Mouse (Mus musculus) hindbrain, embryonic 13.5 days (tissue): Measurements from ENCODE around the gene Arl13a. TPM values are rescaled to one million over a fixed set of nuclear protein-coding genes. Genes with fewer than 3 reads are reported as not detected.

Experiments used
- ATAC-seq: fragments of 200-750 bp; cut with Nextera tagmentation; 2 replicates; pipeline ENCODE4 v1.8.0; 2017; ENCODE audit warnings: moderate TSS enrichment; ENCODE audit not compliant: low FRiP score
- H3K27ac ChIP-seq: fragments of 300-500 bp; sonication (generic); 2 replicates; pipeline ENCODE4 v1.5.1; 2015; ENCODE audit warnings: inconsistent platforms, mild to moderate bottlenecking, moderate library complexity
- H3K27me3 ChIP-seq: fragments of 300-500 bp; sonication (generic); 2 replicates; pipeline ENCODE4 v1.6.1; 2015; ENCODE audit warnings: mild to moderate bottlenecking, inconsistent platforms
- H3K36me3 ChIP-seq: fragments of 300-500 bp; sonication (generic); 2 replicates; pipeline ENCODE4 v1.6.1; 2015; ENCODE audit warnings: mild to moderate bottlenecking, inconsistent platforms
- H3K4me1 ChIP-seq: fragments of 300-500 bp; sonication (generic); replicated peaks from 2 replicates; pipeline ENCODE4 v1.6.1; 2015; ENCODE audit warnings: inconsistent platforms
- H3K4me2 ChIP-seq: fragments of 300-500 bp; sonication (generic); 2 replicates; pipeline ENCODE4 v1.6.1; 2015; ENCODE audit warnings: inconsistent platforms, mild to moderate bottlenecking, moderate library complexity
- H3K4me3 ChIP-seq: fragments of 300-500 bp; sonication (generic); 2 replicates; pipeline ENCODE4 v1.5.1; 2015; ENCODE audit warnings: mild to moderate bottlenecking, inconsistent platforms
- H3K9ac ChIP-seq: fragments of 300-500 bp; sonication (generic); 2 replicates; pipeline ENCODE4 v1.6.1; 2015; ENCODE audit warnings: mild to moderate bottlenecking, inconsistent platforms
- H3K9me3 ChIP-seq: fragments of 300-500 bp; sonication (generic); 2 replicates; pipeline ENCODE4 v1.6.1; 2016; ENCODE audit warnings: inconsistent platforms
- WGBS: fragments of 180-500 bp; shearing (Covaris S2); methylation state at CpG from one replicate; pipeline ENCODE4 v1.1.7; 2015; 5-methylcytosine and 5-hydroxymethylcytosine counted together
- polyA plus RNA-seq: library from polyadenylated mRNA; unstranded; fragments of >200 nt; fragmentation: Nextera tagmentation; extraction: Ambion mirVana; gene quantifications from 2 replicates; pipeline ENCODE4 v1.2.1, GENCODE M21; 2015

The Arl13a gene
- polyA plus RNA-seq, 1 experiment from 2014 or later, result not detected

DNA sequence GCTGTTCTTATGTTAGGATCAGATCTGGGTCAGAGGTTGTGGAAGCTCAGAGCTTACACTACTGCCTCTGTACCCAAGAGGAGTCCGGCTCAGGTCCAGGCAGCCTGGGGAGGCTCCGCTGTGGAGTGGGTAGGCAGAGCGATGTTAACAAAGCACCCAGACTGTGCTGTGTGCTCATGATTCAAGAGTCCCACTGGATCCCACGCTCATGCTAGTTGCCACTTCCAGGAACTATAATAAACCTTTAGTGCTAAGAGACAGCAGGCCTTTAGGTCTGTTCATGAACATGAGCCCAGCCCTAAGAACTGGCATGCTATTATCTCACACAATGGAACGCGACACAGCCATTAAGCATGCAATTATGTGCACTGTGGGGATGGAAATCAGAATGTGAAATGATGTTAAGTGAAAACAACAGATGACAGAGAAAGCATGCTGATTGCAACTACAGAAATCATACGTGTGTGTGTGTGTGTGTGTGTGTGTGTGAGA, 23.9 kb downstream of the Arl13a start:
- no peaks in the 10 kb centered on the region for H3K9me3 ChIP-seq
- 54% methylated on average over 7 of the region's 7 CpGs for WGBS
- no peak overlapping the region for H3K9ac ChIP-seq
- H3K4me2 ChIP-seq, result no peak overlapping the region
- no peak overlapping the region for H3K4me3 ChIP-seq
- ATAC-seq, result no peak
- H3K36me3 ChIP-seq, result no peaks in the 10 kb centered on the region
- no peaks in the 10 kb centered on the region for H3K4me1 ChIP-seq
- no peaks in the 10 kb centered on the region for H3K27me3 ChIP-seq
- no peak overlapping the region for H3K27ac ChIP-seq

DNA sequence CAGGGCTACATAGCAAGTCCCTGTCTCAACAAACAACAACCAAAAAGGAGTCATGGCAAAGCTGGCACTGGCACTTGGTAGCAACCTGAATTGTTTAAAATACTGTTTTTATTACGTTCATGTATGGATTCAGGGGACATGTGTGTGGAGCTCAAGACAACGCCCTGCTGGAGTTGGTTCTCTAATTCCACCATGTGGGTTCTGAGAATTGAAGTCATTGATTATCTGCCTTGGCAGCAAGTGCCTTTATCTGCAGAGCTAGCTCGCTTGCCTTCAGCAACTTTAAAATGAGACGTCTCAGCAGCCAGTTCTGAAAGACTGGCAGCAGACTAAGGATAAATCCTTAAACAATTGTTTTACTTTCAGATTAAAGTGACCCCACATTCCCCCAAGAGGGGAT, 30.9 kb downstream of the Arl13a start:
- H3K4me1 ChIP-seq, result no peaks in the 10 kb centered on the region; the same call in 1 of the 2 replicates
- H3K4me3 ChIP-seq, result no peak overlapping the region
- 56% methylated on average over 4 of the region's 4 CpGs for WGBS
- no peak overlapping the region for H3K4me2 ChIP-seq
- no peak for ATAC-seq
- no peaks in the 10 kb centered on the region for H3K9me3 ChIP-seq
- no peak overlapping the region for H3K9ac ChIP-seq
- no peak overlapping the region for H3K27ac ChIP-seq
- no peaks in the 10 kb centered on the region for H3K36me3 ChIP-seq
- no peaks in the 10 kb centered on the region for H3K27me3 ChIP-seq

DNA sequence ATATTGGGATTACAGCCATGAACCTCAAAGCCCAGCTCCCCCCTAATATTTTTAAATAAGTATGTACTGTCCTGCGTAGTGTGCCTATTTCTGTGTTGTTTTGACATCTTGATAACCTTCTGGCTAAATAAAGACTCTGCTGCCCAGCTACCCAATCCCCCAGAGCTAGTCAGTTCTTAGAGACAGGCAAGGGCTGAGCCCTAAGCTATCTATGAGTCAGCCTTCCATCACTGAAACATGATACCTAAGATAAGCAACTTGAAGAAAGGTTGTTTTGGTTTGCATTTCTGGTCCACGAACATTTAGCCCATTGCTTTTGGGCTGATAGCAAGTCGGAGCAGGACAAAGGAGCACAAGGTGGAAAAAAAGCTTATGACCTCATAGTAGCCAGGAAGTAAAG, 33.3 kb downstream of the Arl13a start:
- 72% methylated on average over 3 of the region's 3 CpGs for WGBS
- Histone ChIP-seq H3K27ac (no peak overlapping the region), H3K9me3 (no peaks in the 10 kb centered on the region), H3K27me3 (0 out of 2 replicates have a peak, but pooled peaks cover 4% of the 10 kb centered on the region), H3K4me3 (no peak overlapping the region), H3K9ac (no peak overlapping the region), H3K4me1 (no peaks in the 10 kb centered on the region; the same call in 1 of the 2 replicates), H3K36me3 (no peaks in the 10 kb centered on the region), H3K4me2 (no peak overlapping the region)
- no peak for ATAC-seq

DNA sequence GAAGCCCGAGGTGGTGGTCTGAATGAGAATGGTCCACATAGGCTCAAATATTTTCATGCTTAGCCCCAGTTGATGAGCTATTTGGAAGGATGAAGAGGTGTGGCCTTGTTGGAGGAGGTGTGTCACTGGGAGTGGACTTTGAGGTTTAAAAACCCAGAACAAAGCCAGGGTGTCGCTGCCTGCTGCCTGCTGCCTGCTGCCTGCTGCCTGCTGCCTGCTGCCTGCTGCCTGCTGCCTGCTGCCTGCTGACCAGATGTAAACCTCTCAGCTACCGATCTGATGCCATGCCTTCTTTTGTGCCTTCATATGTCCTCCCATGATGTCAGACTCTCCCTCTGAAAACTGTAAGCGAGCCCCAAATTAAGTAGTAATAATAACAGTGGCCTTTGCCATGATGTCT, 34.6 kb downstream of the Arl13a start, which contains the start of gene Nox1:
TSS of gene Nox1 (minus strand) at position 101 of the 400 bp plus-strand sequence.
- Histone ChIP-seq H3K4me2 (no peak within 1 kb of the TSS), H3K27me3 (0 out of 2 replicates have a peak, but pooled peaks cover 4% of the 10 kb centered on the region), H3K4me1 (no peaks in the 10 kb centered on the region; the same call in 1 of the 2 replicates), H3K27ac (no peak within 1 kb of the TSS), H3K9ac (no peak within 1 kb of the TSS), H3K9me3 (no peaks in the 10 kb centered on the region), H3K4me3 (no peak within 1 kb of the TSS), H3K36me3 (no peaks in the 10 kb centered on the region)
- no peak for ATAC-seq
- 59% methylated on average over 4 of the region's 4 CpGs for WGBS

DNA sequence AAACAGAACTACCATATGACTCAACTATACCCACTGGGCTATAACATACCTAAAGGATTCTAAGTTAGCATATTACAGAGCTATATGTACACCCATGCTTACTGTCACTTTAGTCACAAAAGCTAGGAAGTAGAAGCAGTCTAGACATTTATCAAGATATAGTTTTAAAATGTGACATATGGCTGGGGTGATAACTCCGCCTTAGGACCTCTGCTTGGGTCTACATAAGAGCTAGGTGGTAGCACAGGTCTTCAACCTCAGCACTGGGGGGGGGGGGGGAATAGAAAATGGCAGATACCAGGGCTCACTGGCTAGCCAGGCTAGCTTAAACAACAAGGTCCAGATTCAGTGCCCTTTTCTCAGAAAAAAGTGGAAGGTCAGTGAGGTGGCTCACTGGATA, 45.7 kb downstream of the Arl13a start:
- no peaks in the 10 kb centered on the region for H3K4me1 ChIP-seq
- H3K9me3 ChIP-seq, result no peaks in the 10 kb centered on the region
- H3K36me3 ChIP-seq, result no peaks in the 10 kb centered on the region
- 87% methylated on average over 1 of the region's 1 CpGs for WGBS
- no peak overlapping the region for H3K4me2 ChIP-seq
- no peak overlapping the region for H3K4me3 ChIP-seq
- ATAC-seq, result no peak
- H3K27me3 ChIP-seq, result no peaks in the 10 kb centered on the region
- H3K27ac ChIP-seq, result no peak overlapping the region
- H3K9ac ChIP-seq, result no peak overlapping the region

DNA sequence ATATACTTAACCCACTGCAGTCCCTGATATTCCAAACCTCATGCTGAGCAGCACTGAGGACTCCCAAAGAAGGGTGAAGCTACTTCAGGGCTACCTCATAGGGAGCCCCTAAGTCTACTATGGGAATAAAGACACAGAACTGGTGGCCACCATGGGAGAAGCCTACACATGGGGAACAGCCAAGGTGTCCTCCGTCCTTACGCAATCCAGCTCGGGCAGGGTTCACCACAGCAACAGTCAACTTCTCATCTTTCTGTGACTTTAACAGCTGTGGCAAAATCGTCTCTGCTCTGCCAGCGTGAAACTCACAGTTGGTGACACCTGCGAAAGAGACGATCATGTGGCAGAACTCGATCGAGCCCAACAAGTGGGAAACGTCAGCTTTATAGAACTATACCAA, 51.0 kb downstream of the Arl13a start:
- Histone ChIP-seq H3K27me3 (no peaks in the 10 kb centered on the region), H3K9me3 (no peaks in the 10 kb centered on the region), H3K9ac (no peak overlapping the region), H3K4me2 (no peak overlapping the region), H3K4me1 (no peaks in the 10 kb centered on the region), H3K4me3 (no peak overlapping the region), H3K36me3 (no peaks in the 10 kb centered on the region), H3K27ac (no peak overlapping the region)
- 94% methylated on average over 10 of the region's 10 CpGs for WGBS
- ATAC-seq, result no peak

DNA sequence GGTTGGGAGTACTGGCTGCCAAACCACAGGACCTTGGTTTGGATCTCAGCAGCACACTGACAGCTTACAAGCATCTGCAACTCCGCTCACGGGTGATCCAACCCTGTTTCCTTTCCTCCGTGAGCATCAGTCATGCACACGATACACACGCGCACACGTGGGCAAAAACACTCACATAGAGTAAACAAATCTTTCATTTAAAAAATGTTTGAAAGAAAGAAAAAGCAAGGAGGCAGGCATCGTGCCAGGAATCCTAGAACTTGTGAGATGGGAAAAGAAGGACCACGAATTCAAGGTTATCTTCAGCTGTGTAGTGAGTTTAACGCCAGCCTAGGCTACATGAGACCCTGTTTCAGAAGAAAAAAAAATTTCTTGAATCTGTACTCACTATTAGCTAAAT, 58.6 kb downstream of the Arl13a start:
- H3K4me1 ChIP-seq, result no peaks in the 10 kb centered on the region
- no peaks in the 10 kb centered on the region for H3K36me3 ChIP-seq
- ATAC-seq, result no peak
- H3K4me2 ChIP-seq, result no peak overlapping the region
- no peak overlapping the region for H3K9ac ChIP-seq
- H3K27me3 ChIP-seq, result no peaks in the 10 kb centered on the region
- H3K4me3 ChIP-seq, result no peak overlapping the region
- no peak overlapping the region for H3K27ac ChIP-seq
- H3K9me3 ChIP-seq, result no peaks in the 10 kb centered on the region
- WGBS, result 92% methylated on average over 10 of the region's 10 CpGs

DNA sequence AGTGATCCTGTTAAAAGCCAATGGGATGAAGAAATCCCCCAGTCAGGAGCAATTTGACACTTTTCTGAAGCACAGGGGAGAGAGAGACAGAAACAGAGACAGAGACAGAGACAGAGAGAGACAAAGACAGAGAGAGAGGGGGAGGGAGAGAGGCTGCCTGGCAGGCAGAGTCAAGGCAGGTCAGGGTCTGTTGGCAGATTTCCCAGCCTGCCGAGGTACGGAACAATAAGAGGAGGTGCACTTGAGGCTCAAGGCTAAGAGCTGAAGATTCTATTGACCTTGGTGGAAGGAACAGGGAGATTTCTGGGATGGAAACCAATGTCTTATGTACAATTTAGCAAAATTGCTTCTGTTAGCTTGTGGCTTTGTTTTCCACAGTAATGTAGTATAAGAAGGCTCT, 60.9 kb downstream of the Arl13a start:
- Histone ChIP-seq H3K4me2 (no peak overlapping the region), H3K9ac (no peak overlapping the region), H3K4me1 (no peaks in the 10 kb centered on the region), H3K9me3 (no peaks in the 10 kb centered on the region), H3K36me3 (no peaks in the 10 kb centered on the region), H3K27ac (no peak overlapping the region), H3K4me3 (no peak overlapping the region), H3K27me3 (no peaks in the 10 kb centered on the region)
- WGBS, result 46% methylated on average over 2 of the region's 2 CpGs
- no peak for ATAC-seq

Other genes with a start within 250 kb of the Arl13a start
- gene Sytl4, start 205.7 kb upstream of the Arl13a start, polyA plus RNA-seq, result 0.89 and 1.4 TPM in 2 replicates
- gene Cstf2, start 128.3 kb upstream of the Arl13a start, polyA plus RNA-seq, result 62.3 and 64.5 TPM in 2 replicates
- 0.35 TPM in 2 replicates for gene Xkrx, start 25.4 kb upstream of the Arl13a start, polyA plus RNA-seq
- gene Nox1, start 34.5 kb downstream of the Arl13a start, polyA plus RNA-seq, result 0.16 and 0.21 TPM in 2 replicates
- 4.7 and 6.0 TPM in 2 replicates for gene Trmt2b, start 89.5 kb downstream of the Arl13a start, polyA plus RNA-seq
- gene Tmem35a, start 107.7 kb downstream of the Arl13a start, polyA plus RNA-seq, result 102 and 106 TPM in 2 replicates
- 6.7 and 9.3 TPM in 2 replicates for gene Cenpi, start 120.6 kb downstream of the Arl13a start, polyA plus RNA-seq
- gene Drp2, start 217.1 kb downstream of the Arl13a start, polyA plus RNA-seq, result 19.0 and 20.8 TPM in 2 replicates